Mouse (Mus musculus) heart, adult 9 months (tissue): ENCODE results near the gene Ano4.

Experiments
- DNase-seq, 2 experiments: peaks; one replicate each; pipeline ENCODE4 v3.0.0; 2022; ENCODE audit warnings: low spot score in 2 of 2

Ano4 gene

GRCm38 (mm10) chr10:89344491-89345195 is at the start of gene Ano4:
Ano4 (minus strand) TSS chr10:89344762.
- DNase-seq, result peak; percentile 43 to 53

- DNase-seq, result no peak
Observed at GRCm38 (mm10) chr10:89392687-89393086, 48.1 kb upstream of the Ano4 start.

GRCm38 (mm10) chr10:89391571-89392163 is 47.1 kb upstream of the Ano4 start:
- no peak for DNase-seq

- DNase-seq, result no peak
Observed at GRCm38 (mm10) chr10:89386461-89386860, 41.9 kb upstream of the Ano4 start.

DNA sequence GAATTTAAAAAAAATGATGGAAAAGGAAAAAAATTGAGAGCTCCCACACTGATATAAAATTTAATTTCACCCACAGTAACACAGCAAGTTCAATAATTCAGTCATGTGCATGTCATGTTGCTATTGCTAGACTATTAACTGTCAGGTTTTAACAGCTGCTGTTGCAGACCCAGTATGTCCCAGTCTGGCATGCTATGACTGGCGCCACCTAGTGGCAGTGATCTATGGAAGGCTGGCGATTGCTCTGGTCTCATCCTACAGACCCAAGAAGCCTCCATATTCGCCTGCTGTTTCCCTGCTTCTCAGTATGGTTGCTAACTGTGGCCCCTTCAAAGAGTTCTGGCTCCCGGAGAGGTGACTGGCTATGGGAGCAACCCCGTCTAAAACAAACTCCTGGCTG is 38.9 kb upstream of the Ano4 start:
- DNase-seq, result peak; percentile 20 to 59

GRCm38 (mm10) chr10:89377750-89378149 is 33.2 kb upstream of the Ano4 start:
- no peak for DNase-seq

- DNase-seq, result no peak
Observed at GRCm38 (mm10) chr10:89370051-89370450, 25.5 kb upstream of the Ano4 start.

DNA sequence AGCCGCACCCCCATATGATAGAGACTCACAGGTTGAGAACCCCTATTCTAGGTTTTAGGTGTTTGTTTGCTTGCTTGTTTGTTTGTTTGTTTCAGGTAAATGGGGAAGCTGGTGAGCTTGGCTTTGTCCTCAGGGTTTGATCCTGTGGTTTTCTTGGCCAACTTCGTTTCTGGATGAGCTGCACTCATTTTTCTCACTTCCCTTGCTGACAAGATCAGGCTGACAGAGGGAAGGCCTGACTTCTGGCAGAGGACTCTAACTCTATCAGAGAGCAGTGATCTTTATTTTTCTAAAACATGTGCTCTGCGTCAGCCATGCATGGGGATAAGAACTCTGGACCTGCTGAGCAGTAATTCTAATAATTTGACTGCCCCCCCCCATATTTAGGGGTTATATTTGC is 14.4 kb upstream of the Ano4 start:
- DNase-seq, result no peak

DNA sequence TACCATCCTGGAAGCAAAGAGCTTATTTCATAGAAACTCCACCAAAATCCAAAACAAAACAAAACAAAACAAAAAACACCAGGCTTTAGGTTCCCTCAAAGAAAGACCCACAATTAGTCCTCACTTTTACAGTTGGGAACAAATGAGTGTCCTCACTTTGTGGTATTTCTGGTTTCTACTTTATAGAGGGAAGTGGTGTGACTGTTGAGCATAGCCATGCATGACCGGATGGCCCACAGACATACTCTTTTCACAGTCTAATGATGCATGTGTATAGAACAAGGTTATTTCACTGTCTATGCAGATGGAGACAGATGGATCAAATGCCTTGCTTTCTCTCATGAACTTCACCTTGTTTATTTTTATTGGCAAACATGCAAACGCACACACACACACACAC is 10.1 kb upstream of the Ano4 start:
- no peak for DNase-seq

- DNase-seq, result no peak
Observed at GRCm38 (mm10) chr10:89351416-89351815, 6.9 kb upstream of the Ano4 start.

GRCm38 (mm10) chr10:89345606-89346005 is 1.0 kb upstream of the Ano4 start:
- no peak for DNase-seq

GRCm38 (mm10) chr10:89345196-89345533 is 603 bp upstream of the Ano4 start:
- DNase-seq, result no peak

GRCm38 (mm10) chr10:89344132-89344490 is 451 bp downstream of the Ano4 start:
- peak in 1 of 2 experiments; percentile 10 for DNase-seq

DNA sequence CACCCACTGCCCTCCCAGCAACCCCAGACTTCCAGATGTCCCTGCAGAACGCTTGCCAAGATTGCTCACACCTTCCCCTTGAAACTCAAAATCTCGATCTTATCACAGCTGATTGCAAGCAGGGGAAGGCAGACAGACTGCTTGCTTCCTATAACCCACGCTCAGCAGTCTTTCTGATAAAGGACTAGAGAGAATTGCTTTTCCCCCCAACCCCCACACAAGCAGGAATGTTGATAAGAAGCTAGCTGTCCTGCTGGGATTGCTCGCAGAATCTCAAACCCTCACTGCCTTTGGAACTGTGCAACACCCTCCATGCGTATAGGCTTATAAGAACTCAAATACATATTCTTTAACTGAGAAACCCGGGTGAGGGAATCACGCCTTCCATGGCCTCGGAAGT is 846 bp downstream of the Ano4 start:
- peak in 1 of 2 experiments; percentile 7 for DNase-seq

- DNase-seq, result no peak
Observed at GRCm38 (mm10) chr10:89330261-89330660, 14.3 kb downstream of the Ano4 start.

GRCm38 (mm10) chr10:89329806-89330205 is 14.8 kb downstream of the Ano4 start:
- DNase-seq, result no peak

DNA sequence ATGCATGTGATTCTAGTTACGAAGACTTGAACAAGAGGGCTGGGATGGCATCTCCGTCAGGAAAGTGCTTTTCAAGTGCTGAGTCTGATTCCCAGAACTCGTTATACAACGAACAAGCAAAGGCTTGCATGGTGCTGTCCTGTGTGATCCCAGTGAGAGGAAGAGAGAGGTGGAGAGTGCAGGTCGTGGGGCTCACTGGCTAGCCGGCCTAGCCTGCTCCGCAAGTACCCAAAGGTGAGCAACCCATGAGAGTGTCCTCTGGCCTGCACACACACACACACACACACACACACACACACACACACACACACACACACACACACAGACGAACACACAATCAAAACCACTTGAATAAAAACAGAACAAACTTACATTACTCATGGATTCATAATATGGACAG is 15.7 kb downstream of the Ano4 start:
- no peak for DNase-seq

GRCm38 (mm10) chr10:89327004-89327511 is 17.5 kb downstream of the Ano4 start:
- DNase-seq, result peak in 1 of 2 experiments; percentile 43

DNA sequence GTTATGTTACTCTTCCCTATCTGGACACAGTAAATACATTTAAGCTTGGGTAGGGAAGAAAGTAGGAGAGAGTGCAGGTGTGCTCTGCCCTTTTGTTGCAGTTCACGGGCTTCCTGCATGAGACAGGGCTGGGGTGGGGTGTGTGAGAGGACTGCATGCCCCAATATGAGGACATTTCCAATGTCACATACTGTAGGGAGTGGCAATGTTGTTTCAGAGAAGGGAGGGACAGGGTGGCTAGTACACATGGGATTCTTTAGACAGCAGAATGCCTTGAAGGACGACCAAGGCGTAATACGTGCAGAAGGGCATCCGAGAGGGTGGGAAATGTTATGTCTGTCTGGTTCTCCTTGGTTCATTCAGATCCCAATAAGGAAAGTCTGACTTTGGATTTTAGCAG is 18.2 kb downstream of the Ano4 start:
- DNase-seq, result no peak

DNA sequence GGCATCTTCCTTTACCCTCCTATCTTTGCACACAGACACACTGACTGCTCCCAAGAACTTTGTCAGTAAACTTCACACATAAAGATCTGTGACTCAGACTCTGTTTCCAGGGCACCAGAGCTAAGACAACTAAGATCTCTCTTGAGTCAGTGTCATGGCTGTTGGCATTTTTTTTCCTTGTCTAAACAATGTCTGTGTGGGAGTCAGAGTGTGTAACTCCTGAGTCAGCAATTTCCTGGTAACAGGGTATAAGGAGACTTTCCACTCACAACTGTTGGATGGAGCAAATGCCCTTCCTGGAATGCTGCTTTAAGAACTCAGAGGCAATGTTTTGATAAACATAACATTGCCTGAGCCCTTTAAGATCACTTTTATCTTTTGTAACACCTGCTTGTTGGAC is 37.0 kb downstream of the Ano4 start:
- DNase-seq, result no peak

- no peak for DNase-seq
Observed at GRCm38 (mm10) chr10:89300346-89300745, 44.2 kb downstream of the Ano4 start.

DNA sequence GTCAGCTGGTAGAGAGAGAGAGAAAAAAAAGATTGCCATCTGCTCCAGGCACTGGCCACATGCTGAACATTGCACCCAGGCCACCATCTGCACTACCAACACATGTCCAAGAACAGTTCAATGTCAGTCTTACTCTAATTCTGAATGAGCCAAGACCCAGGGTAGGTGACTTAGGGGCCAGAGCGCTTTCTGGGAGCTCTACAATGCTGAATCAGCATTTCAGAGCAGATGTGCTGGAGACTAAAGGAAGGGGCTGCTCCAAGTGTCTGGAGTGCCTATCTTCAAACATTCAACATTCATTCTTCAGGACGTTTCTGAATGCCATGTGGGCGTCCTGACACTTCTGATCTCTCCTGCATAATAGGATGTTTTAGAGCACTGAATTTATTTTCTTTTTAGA is 51.8 kb downstream of the Ano4 start:
- DNase-seq, result no peak

- DNase-seq, result no peak
Observed at GRCm38 (mm10) chr10:89290698-89291097, 53.9 kb downstream of the Ano4 start.

DNA sequence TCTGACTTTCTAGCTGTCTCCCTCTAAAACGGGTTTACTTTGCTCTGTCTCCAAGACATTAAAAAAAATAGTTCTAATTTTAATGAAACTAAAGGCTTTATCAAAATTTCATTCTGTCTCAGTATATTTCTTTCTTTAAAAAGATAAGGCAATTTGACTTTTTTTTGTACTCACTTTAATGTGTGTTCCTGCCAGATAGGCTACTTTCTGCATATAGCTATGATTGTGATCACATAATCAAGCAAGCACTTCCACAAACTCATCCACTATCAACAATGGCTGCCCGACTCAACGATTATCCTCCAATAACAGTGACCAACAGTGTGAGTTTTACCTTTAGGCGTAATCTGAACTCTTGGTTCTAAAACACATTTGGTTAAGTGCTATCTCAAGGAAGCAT is 55.3 kb downstream of the Ano4 start:
- no peak for DNase-seq
